Mouse (Mus musculus): ENCODE measurements around the gene Lmbr1.

Gene Lmbr1

GRCm38 (mm10) chr5:29378298-29379036 is at the start of gene Lmbr1:
Gene Lmbr1 (minus strand): TSS chr5:29378390.
- in situ Hi-C loops (cut with MboI, MseI), result no loop called here

- in situ Hi-C loops (cut with MboI, MseI), result loop anchor here (10.0 kb wide), 1 partner anchor 209 kb away; no protein-coding TSS in a partner anchor
Observed at GRCm38 (mm10) chr5:29423330-29423729, 45.1 kb upstream of the Lmbr1 start.

GRCm38 (mm10) chr5:29413041-29413440 is 34.9 kb upstream of the Lmbr1 start:
- in situ Hi-C loops (cut with MboI, MseI), result no loop called here

GRCm38 (mm10) chr5:29410854-29411253 is 32.7 kb upstream of the Lmbr1 start:
- in situ Hi-C loops (cut with MboI, MseI), result no loop called here

GRCm38 (mm10) chr5:29398427-29398826 is 20.2 kb upstream of the Lmbr1 start:
- in situ Hi-C loops (cut with MboI, MseI), result no loop called here

GRCm38 (mm10) chr5:29388944-29389765 is 11.0 kb upstream of the Lmbr1 start:
- in situ Hi-C loops (cut with MboI, MseI), result loop anchor here (5.0 kb wide), 1 partner anchor 298 kb away; no protein-coding TSS in a partner anchor

GRCm38 (mm10) chr5:29388181-29388943 is 10.2 kb upstream of the Lmbr1 start:
- in situ Hi-C loops (cut with MboI, MseI), result loop anchor here (5.0 kb wide), 1 partner anchor 299 kb away; no protein-coding TSS in a partner anchor

- in situ Hi-C loops (cut with MboI, MseI), result loop anchor here (5.0 kb wide), 1 partner anchor 300 kb away; no protein-coding TSS in a partner anchor
Observed at GRCm38 (mm10) chr5:29387591-29387990, 9.4 kb upstream of the Lmbr1 start.

GRCm38 (mm10) chr5:29382776-29383175 is 4.6 kb upstream of the Lmbr1 start:
- in situ Hi-C loops (cut with MboI, MseI), result no loop called here

GRCm38 (mm10) chr5:29380091-29380490 is 1.9 kb upstream of the Lmbr1 start:
- in situ Hi-C loops (cut with MboI, MseI), result no loop called here

GRCm38 (mm10) chr5:29377590-29378297 is 446 bp downstream of the Lmbr1 start:
- in situ Hi-C loops (cut with MboI, MseI), result no loop called here

- in situ Hi-C loops (cut with MboI, MseI), result no loop called here
Observed at GRCm38 (mm10) chr5:29363511-29363910, 14.7 kb downstream of the Lmbr1 start.

- in situ Hi-C loops (cut with MboI, MseI), result no loop called here
Observed at GRCm38 (mm10) chr5:29335836-29336235, 42.4 kb downstream of the Lmbr1 start.

- in situ Hi-C loops (cut with MboI, MseI), result no loop called here
Observed at GRCm38 (mm10) chr5:29322503-29322902, 55.7 kb downstream of the Lmbr1 start.

- in situ Hi-C loops (cut with MboI, MseI), result no loop called here
Observed at GRCm38 (mm10) chr5:29309191-29309590, 69.0 kb downstream of the Lmbr1 start.

- in situ Hi-C loops (cut with MboI, MseI), result loop anchor here (5.0 kb wide), 1 partner anchor 841 kb away; no protein-coding TSS in a partner anchor
Observed at GRCm38 (mm10) chr5:29293194-29293593, 85.0 kb downstream of the Lmbr1 start.

GRCm38 (mm10) chr5:29290110-29290509 is 88.1 kb downstream of the Lmbr1 start:
- in situ Hi-C loops (cut with MboI, MseI), result loop anchor here (5.0 kb wide), 1 partner anchor 838 kb away; no protein-coding TSS in a partner anchor

- in situ Hi-C loops (cut with MboI, MseI), result loop anchor here (5.0 kb wide), 1 partner anchor 837 kb away; no protein-coding TSS in a partner anchor
Observed at GRCm38 (mm10) chr5:29289703-29290102, 88.5 kb downstream of the Lmbr1 start.

GRCm38 (mm10) chr5:29281081-29281480 is 97.1 kb downstream of the Lmbr1 start:
- in situ Hi-C loops (cut with MboI, MseI), result no loop called here

GRCm38 (mm10) chr5:29274746-29275145 is 103.4 kb downstream of the Lmbr1 start:
- in situ Hi-C loops (cut with MboI, MseI), result no loop called here

GRCm38 (mm10) chr5:29273426-29273825 is 104.8 kb downstream of the Lmbr1 start:
- in situ Hi-C loops (cut with MboI, MseI), result no loop called here

Measured in T-helper 1 cell (primary cell).